Mouse (Mus musculus): ENCODE measurements around the gene Farp2.

DNA sequence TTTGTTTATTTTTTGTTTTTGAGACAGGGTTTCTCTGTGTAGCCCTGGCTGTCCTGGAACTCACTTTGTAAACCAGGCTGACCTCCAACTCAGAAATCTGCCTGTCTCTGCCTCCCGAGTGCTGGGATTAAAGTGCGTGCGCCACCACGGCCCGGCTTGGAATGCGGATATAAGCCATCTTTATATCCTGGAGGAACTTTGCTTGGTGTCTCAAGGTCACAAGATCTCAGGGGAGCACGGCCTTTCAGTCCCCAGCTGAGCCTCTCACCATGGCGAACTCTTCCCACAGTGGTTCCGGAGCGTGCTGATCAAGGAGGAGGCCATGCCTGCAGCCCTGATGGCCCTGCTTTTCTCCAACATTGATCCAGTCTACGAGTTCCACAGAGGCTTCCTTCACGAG lies 92.0 kb downstream of the Farp2 start:
- TF ChIP-seq GATA1 (IDR thresholded peaks at IDR 0.05; ENCODE audit: low read length): no peak
- no peak for TF ChIP-seq TAL1 (IDR thresholded peaks at IDR 0.05; ENCODE audit: low read length)

Data from erythroblast, embryonic 14.5 days (primary cell).